Mouse (Mus musculus) ES-Bruce4 (cell line): ENCODE data around the gene Polg2.

Experiments used
- CTCF ChIP-seq: IDR thresholded peaks from one replicate; pipeline ENCODE4 v1.8.1; 2011; ENCODE audit warnings: low read depth, low read length
- EP300 ChIP-seq: IDR thresholded peaks from 2 replicates; pipeline ENCODE4 v1.6.1; 2011; ENCODE audit warnings: low read depth, low read length; ENCODE audit not compliant: insufficient read depth
- POLR2A ChIP-seq: IDR thresholded peaks from one replicate; pipeline ENCODE4 v1.8.1; 2011; ENCODE audit warnings: low read length; ENCODE audit not compliant: insufficient read depth

DNA sequence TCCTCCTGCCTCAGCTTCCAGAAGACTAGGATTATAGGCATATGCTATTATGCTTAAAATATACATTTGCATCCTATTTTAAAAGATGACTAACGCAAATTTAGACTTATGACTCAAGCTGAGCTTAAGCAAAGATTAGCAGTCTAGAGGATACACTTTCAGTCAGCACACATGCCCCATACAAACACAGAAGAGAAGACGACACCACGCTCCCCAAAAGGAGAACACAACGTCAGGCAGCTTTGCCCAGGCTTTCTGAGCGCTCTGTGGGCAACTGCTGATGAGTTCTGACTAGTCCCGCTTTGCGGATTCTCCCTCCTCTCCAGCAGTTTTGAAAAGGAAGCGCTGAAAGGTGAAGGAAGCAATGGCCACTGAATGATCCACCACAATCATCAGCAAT is 44.4 kb upstream of the Polg2 start:
- no peak for TF ChIP-seq POLR2A
- TF ChIP-seq CTCF: no peak
- no peak for TF ChIP-seq EP300
